Mouse (Mus musculus) kidney, postnatal 25 days (tissue): Measurements from ENCODE around the gene Wdfy4.

Experiments
- DNase-seq, 2 experiments: peaks; one replicate each; pipeline ENCODE4 v3.0.0; 2021; ENCODE audit warnings: mixed read lengths in 2 of 2

Wdfy4 gene

DNA sequence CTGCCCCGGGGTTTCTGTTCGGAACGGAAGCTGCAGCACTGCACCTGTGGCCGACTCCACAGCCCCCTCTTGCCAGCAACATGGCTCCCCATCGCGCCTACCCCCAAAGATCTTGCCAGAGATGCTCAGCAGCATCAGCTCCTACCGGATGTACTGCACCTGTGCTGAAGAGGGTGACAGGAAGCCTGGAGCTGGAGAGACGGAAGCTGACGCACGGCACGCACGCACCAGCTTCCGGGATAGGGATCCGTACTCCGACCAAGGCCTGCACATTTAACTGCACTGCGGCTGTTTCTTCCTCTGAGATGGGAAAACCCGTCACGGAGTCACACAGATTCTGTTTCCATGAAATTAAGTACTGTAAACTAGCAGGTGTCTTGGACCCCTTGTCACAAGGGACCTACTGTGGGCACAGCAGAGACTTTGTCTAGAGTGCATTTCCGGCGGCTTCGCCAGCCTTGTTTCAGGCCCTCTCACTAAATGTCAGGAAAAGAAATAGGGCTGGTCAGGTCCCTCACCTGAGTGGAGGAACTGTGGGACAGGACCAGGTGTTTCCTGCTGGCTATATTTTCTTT, 4.6 kb upstream of the Wdfy4 start:
- no peak for DNase-seq

DNA sequence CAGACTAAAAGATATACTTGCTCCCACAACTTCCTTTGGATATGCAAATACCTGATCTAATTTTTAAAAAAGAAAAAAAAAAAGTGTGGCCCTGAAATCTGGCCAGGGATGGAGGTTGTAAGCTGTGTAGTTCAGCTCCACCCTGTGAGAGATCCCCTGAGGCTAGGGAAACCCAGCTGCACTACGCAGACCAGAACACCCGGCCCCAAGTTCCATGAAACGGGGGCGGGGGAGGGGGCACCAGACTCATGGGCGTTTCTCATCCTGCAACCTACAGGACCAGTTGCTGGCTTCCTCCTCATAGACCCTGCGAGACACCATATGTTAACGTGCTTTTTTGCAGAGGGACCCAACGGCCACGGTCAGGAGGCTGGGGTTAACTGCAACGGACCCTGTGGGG, 3.9 kb upstream of the Wdfy4 start:
- DNase-seq, result no peak

DNA sequence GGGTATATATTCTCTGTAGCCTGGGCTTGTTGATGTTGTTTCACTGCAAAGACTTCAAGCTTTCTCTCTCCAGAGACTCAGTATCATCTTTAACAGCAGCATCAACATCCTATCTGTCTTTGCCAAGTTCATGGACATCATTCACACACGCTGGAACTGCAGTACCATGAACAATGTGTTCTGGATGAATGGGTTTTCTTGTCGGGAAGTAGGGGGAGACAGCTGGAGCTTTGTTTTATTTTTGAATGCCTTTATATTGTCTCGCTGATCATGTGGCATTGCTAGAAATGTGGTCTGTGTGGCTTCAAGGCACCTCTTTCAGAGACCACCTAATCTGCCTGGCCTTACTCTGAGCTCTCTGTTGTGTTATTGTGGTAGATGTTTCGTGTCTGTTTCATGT, 1.9 kb upstream of the Wdfy4 start:
- no peak for DNase-seq

DNA sequence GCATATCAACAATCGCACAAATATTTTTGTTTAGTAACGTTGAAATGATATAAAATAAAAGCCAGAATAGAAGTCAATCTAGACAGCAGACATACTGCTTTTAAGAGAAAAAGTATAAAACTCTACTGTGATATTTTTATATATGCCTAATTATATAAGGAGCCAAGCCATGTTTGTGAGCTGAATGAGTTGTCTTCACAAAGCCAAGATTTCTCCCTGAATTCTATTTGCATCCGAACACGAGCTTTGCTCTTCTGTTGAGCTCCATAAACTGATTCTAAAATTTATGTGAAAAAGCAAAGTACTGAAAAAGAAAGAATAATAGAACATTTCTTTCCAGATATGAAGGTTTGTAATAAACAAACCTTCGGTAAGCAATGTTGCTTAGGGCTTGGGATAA, 5.2 kb downstream of the Wdfy4 start:
- no peak for DNase-seq

GRCm38 (mm10) chr14:33175059-33175821, 10.1 kb downstream of the Wdfy4 start:
- no peak for DNase-seq

DNA sequence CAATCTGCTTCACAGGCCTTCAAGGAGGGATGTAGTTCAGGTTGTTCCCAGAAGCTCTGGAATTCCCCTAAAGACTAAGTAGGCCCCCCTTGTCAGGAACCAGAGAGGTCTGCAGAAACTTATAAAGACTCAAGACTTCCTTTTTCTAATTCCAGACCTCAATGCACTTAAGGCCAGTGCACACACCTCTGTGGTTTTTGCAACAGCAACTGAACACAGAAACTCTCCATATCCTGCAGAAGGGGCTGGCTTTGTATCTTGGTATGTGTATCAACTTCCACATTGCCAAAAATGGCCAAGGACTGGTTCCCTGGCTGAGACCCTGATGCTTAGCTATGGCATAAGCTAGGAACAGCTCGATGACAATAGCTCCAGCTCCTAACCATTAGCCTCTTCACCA, 13.4 kb downstream of the Wdfy4 start:
- no peak for DNase-seq

GRCm38 (mm10) chr14:33168750-33169149, 16.6 kb downstream of the Wdfy4 start:
- DNase-seq, result no peak

GRCm38 (mm10) chr14:33162238-33162637, 23.1 kb downstream of the Wdfy4 start:
- no peak for DNase-seq

- no peak for DNase-seq
Observed at GRCm38 (mm10) chr14:33158268-33158667, 27.0 kb downstream of the Wdfy4 start.

DNA sequence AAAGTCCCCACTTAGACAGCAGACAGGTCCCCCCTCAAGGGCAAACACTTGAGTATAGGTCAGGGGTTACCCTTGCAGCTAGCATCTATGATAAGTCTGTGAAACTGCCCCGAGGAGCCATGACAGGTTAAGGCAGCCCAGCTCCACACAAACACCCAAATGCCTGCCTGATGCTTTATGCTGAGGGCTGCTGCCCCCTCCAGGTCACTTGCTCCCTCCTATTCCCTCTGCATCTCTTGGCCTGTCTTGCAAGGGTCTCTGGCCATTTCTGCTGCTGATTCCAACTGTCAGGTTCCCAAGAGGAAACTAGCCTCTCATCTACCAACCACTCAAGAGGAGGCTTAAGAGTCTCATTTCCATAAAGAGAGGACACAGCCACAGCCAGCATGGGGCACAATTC, 32.4 kb downstream of the Wdfy4 start:
- peak in 1 of 2 experiments; percentile 41 for DNase-seq

GRCm38 (mm10) chr14:33146287-33146686, 39.0 kb downstream of the Wdfy4 start:
- no peak for DNase-seq

DNA sequence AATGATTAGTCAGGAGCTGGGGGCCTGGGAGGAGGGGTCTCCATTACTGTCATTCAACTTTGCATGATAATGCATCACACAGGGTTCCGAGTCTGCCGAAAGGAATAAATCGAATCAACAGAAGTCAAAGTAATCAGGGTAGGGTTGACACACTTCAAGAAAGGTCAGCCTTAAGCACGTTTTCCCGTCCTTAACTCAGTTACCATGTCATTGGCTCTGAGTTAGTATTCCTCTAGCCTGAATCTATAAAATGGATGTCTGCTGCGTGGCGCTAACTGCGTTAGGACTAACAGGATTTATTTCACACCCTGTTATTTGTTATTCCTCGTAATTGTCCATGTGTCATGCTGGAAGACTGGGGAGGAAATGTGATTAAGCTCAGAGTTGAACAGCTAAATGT, 48.5 kb downstream of the Wdfy4 start:
- DNase-seq, result no peak

DNA sequence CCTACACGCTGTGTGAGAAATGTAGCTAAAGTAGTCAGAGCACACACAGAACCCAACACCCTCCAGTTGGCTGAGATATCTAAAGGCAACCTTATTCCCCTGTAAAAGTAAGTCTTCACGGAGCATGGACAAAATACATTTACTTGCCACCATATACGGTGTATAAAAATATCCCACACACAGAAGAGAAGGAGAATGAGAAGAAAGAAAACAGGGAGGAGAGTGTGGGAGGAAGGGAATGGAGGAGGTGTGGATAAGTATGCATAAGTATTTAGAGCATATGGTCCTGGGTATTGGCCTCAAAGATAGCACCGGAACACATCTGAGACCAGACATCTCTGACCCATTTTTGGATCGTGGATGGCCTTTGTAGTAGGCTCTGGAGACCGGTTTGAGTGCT, 50.1 kb downstream of the Wdfy4 start:
- DNase-seq, result no peak

- no peak for DNase-seq
Observed at GRCm38 (mm10) chr14:33131044-33131758, 54.1 kb downstream of the Wdfy4 start.

- no peak for DNase-seq
Observed at GRCm38 (mm10) chr14:33116590-33116989, 68.7 kb downstream of the Wdfy4 start.

- DNase-seq, result no peak
Observed at GRCm38 (mm10) chr14:33104809-33105208, 80.5 kb downstream of the Wdfy4 start.

DNA sequence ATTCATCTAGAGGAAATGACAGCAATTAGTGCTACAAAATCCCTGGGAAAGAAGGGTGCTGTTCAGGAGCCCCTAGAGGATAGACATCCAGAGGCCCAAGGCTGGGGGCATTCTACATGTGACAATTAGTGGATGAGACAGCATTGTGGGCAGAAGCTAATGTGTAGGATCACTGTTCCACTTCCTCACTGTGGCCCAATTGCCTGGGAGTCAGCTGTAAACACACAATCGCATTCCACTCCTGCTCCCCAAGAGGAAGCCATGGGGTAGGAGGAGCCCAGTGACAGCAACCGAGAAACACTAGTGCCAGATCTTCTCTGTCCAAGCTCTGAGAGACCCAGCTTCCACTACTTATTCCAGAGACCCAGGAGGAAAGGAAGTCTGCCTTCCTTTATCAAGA, 83.7 kb downstream of the Wdfy4 start:
- no peak for DNase-seq

GRCm38 (mm10) chr14:33099926-33100325, 85.4 kb downstream of the Wdfy4 start:
- no peak for DNase-seq

DNA sequence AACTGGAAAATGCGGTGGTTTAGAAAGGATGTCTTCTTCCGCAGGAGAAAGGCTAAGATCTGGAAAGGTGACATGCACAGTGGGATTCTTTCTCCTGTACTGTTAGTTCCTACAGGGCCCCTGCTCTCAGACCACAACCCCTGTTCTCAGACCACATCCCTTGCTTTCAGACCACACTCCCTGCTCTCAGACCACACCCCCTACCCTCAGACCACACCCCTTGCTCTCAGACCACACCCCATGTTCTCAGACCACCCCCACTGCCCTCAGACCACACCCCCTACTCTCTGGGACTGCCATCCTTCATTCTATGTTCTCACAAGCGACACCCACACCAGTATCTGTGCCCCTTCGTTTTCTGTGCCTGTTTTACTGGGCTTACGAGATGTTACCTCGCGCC, 86.2 kb downstream of the Wdfy4 start:
- no peak for DNase-seq

DNA sequence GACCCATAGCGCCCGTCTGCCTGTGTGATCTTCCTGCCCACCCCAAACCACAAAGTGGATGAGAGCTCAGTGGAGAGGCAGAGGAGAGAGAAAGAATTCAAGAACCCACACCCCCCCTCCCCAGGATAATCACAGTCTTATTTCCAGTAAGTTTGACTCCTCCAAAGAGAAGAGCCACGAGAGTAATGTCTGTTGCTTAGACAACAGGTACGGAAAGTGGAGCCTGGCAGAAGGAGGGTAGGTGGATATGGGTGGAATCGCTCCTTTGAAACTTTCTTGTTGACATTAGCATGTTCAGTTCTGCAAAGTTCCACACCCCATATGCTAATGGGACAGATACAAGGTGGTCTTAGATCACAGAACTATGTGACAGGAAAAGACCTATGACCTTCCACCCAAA, 88.8 kb downstream of the Wdfy4 start:
- DNase-seq, result no peak

DNA sequence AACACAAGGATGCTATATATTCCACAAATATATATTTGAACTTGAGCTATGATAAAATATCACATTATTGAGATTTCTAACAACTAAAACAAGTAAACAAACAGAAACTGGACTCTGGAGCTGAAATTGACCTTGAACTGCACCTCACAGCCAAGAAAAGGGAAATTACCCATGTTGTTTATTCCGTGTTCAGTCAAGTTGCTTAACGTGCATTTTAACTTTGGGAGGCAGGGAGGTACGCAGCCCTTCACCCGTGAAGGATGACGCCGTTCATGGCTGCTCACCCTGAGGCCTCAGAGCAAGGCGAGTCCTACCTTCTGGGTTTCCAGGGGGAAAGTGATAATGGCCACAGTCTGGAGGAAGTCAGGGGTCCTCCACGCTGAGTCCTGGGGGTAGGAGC, 102.0 kb downstream of the Wdfy4 start:
- DNase-seq, result peak; percentile 50 to 73

GRCm38 (mm10) chr14:33082301-33082700, 103.0 kb downstream of the Wdfy4 start:
- DNase-seq, result no peak

DNA sequence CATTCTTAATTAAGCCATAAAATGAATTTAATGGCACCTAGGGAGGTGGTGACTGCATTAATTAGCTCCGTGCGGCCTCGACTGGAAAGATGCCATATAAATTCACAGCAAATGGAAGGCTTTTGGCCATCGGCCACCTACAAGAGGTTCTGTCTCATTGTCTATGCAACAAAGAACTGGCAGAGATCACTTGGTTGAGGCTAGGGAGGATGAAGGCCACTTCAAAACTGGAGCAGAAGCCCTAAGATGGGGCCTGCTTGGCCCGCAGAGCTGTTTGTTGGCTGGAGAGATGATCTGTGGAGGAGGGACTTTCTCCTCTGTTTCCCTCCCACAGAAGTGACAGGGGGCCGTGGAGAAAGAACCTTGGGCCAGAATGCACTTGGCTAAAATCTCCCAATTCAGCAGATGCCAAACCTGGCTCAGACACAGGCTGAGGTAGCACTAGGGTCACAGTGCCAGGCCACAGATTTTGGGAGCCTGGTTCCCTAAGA, 103.9 kb downstream of the Wdfy4 start:
- DNase-seq, result peak in 1 of 2 experiments; percentile 25

- peak in 1 of 2 experiments; percentile 25 for DNase-seq
Observed at GRCm38 (mm10) chr14:33078596-33078995, 106.7 kb downstream of the Wdfy4 start.
